Mouse (Mus musculus) brain, embryonic 14.5 days (tissue): Measurements from ENCODE around the gene Ifna12. TPM values are rescaled to one million over a fixed set of nuclear protein-coding genes. Genes with fewer than 3 reads are reported as not detected.
"Not testable (repeated sequence)": the region's sequence is repeated elsewhere in the genome, so short reads cannot be mapped to it uniquely, and the experiment has no call there.

ENCODE experiments used
- DNase-seq: peaks from one replicate; pipeline ENCODE4 v3.0.0-alpha.2; 2011; ENCODE audit warnings: low read depth
- CTCF ChIP-seq: fragments of 200-500 bp; IDR thresholded peaks from 2 replicates; pipeline ENCODE4 v1.5.1; 2012; ENCODE audit warnings: inconsistent platforms, mild to moderate bottlenecking, moderate library complexity, borderline replicate concordance; ENCODE audit not compliant: insufficient read depth, insufficient read length; ENCODE audit errors: extremely low read depth
- POLR2A ChIP-seq: fragments of 200-500 bp; IDR thresholded peaks from 2 replicates; pipeline ENCODE4 v1.6.1; 2012; ENCODE audit warnings: mild to moderate bottlenecking, inconsistent platforms, borderline replicate concordance; ENCODE audit not compliant: poor library complexity, insufficient read depth, insufficient read length, severe bottlenecking; ENCODE audit errors: extremely low read depth
- polyA plus RNA-seq: library from polyadenylated mRNA; depleted of rRNA; stranded (reverse); fragments of >200 nt; gene quantifications from 2 replicates; pipeline ENCODE4 v1.2.3, GENCODE M21; 2012; rRNA removed

Gene Ifna12
- not detected in 2 replicates for polyA plus RNA-seq

GRCm38 (mm10) chr4:88603276-88603675, at the start of gene Ifna12:
TSS of gene Ifna12 (minus strand) at chr4:88603376.
- no peak for TF ChIP-seq POLR2A
- no peak for TF ChIP-seq CTCF
- no peak for DNase-seq

- no peak for TF ChIP-seq CTCF
- no peak for TF ChIP-seq POLR2A
- no peak for DNase-seq
These were observed 41.2 kb upstream of the Ifna12 start, which contains the start of gene Ifna13 for GRCm38 (mm10) chr4:88644359-88644758. TSS of gene Ifna13 (minus strand) at chr4:88644459.

- TF ChIP-seq CTCF: no peak
- TF ChIP-seq POLR2A: no peak
These were observed 39.4 kb upstream of the Ifna12 start for GRCm38 (mm10) chr4:88642526-88642925.

GRCm38 (mm10) chr4:88641077-88641831, 38.1 kb upstream of the Ifna12 start:
- no peak for TF ChIP-seq POLR2A
- TF ChIP-seq CTCF: peak; percentile 84
- DNase-seq: peak; percentile 96

More at GRCm38 (mm10) chr4:88642526-88642925, 39.4 kb upstream of the Ifna12 start:
- peak; percentile 56 for DNase-seq

- DNase-seq: no peak
- no peak for TF ChIP-seq POLR2A
- TF ChIP-seq CTCF: no peak
These were observed 37.5 kb upstream of the Ifna12 start for GRCm38 (mm10) chr4:88640704-88641076.

GRCm38 (mm10) chr4:88634311-88634710, 31.1 kb upstream of the Ifna12 start, which contains the start of gene C87499:
TSS of gene C87499 (minus strand) at chr4:88634411.
- no peak for TF ChIP-seq POLR2A
- TF ChIP-seq CTCF: no peak
- DNase-seq: no peak

GRCm38 (mm10) chr4:88592285-88592684, 10.9 kb downstream of the Ifna12 start, which contains the start of gene Ifna9:
TSS of gene Ifna9 (minus strand) at chr4:88592385.
- DNase-seq: no peak
- no peak for TF ChIP-seq CTCF
- TF ChIP-seq POLR2A: no peak

- no peak for DNase-seq
- TF ChIP-seq POLR2A: no peak
- no peak for TF ChIP-seq CTCF
These were observed 31.5 kb downstream of the Ifna12 start, which contains the start of gene Ifna14 for GRCm38 (mm10) chr4:88571698-88572097. TSS of gene Ifna14 (minus strand) at chr4:88571798.

GRCm38 (mm10) chr4:88561791-88562190, 41.4 kb downstream of the Ifna12 start:
- TF ChIP-seq POLR2A: no peak
- no peak for TF ChIP-seq CTCF
- DNase-seq: no peak

GRCm38 (mm10) chr4:88558145-88558544, 45.0 kb downstream of the Ifna12 start, which contains the start of gene Ifna15:
TSS of gene Ifna15 (minus strand) at chr4:88558245.
- not testable (repeated sequence) for DNase-seq

Other genes starting within 250 kb of the Ifna12 start
- 0.98 and 1.7 TPM in 2 replicates for gene Hacd4, start 164.4 kb downstream of the Ifna12 start, polyA plus RNA-seq
- not detected in 2 replicates for gene Ifnb1, start 80.6 kb downstream of the Ifna12 start, polyA plus RNA-seq
- gene Ifna15, start 45.1 kb downstream of the Ifna12 start, polyA plus RNA-seq: not detected in 2 replicates
- gene Ifna14, start 31.6 kb downstream of the Ifna12 start, polyA plus RNA-seq: not detected in 2 replicates
- not detected in 2 replicates for gene Ifna9, start 11.0 kb downstream of the Ifna12 start, polyA plus RNA-seq
- gene C87499, start 31.0 kb upstream of the Ifna12 start, polyA plus RNA-seq: not detected in 2 replicates
- gene Ifna13, start 41.1 kb upstream of the Ifna12 start, polyA plus RNA-seq: not detected in 2 replicates
- gene Ifna16, start 73.5 kb upstream of the Ifna12 start, polyA plus RNA-seq: not detected in 2 replicates
- gene Ifna2, start 80.5 kb upstream of the Ifna12 start, polyA plus RNA-seq: not detected in 2 replicates
- not detected in 2 replicates for gene Ifnab, start 88.0 kb upstream of the Ifna12 start, polyA plus RNA-seq
- 1.2 and 2.4 TPM in 2 replicates for gene Gm26566, start 118.4 kb upstream of the Ifna12 start, polyA plus RNA-seq
- gene Klhl9, start 119.1 kb upstream of the Ifna12 start, polyA plus RNA-seq: 45.5 and 69.0 TPM in 2 replicates
- not detected in 2 replicates for gene Gm13271, start 151.5 kb upstream of the Ifna12 start, polyA plus RNA-seq
- gene Gm13283, start 156.7 kb upstream of the Ifna12 start, polyA plus RNA-seq: not detected in 2 replicates
- not detected in 2 replicates for gene Gm13290, start 170.5 kb upstream of the Ifna12 start, polyA plus RNA-seq
- not detected in 2 replicates for gene Gm13289, start 173.5 kb upstream of the Ifna12 start, polyA plus RNA-seq
- 0.11 TPM in 1 of 2 replicates, not detected in the other for gene Gm13272, start 176.5 kb upstream of the Ifna12 start, polyA plus RNA-seq
- gene Ifnz, start 178.8 kb upstream of the Ifna12 start, polyA plus RNA-seq: not detected in 2 replicates
- not detected in 2 replicates for gene Gm13276, start 182.3 kb upstream of the Ifna12 start, polyA plus RNA-seq
- gene Gm13277, start 185.3 kb upstream of the Ifna12 start, polyA plus RNA-seq: not detected in 2 replicates
- not detected in 2 replicates for gene Gm13278, start 188.2 kb upstream of the Ifna12 start, polyA plus RNA-seq
- not detected in 2 replicates for gene Gm13275, start 191.1 kb upstream of the Ifna12 start, polyA plus RNA-seq
- gene Gm13279, start 194.0 kb upstream of the Ifna12 start, polyA plus RNA-seq: not detected in 2 replicates
- gene Gm13285, start 196.3 kb upstream of the Ifna12 start, polyA plus RNA-seq: not detected in 2 replicates
- not detected in 2 replicates for gene Gm13287, start 199.9 kb upstream of the Ifna12 start, polyA plus RNA-seq
- not detected in 2 replicates for gene Gm13288, start 202.2 kb upstream of the Ifna12 start, polyA plus RNA-seq
- gene Ifna7, start 212.9 kb upstream of the Ifna12 start, polyA plus RNA-seq: 0.15 TPM in 1 of 2 replicates, not detected in the other
- not detected in 2 replicates for gene Ifna11, start 216.6 kb upstream of the Ifna12 start, polyA plus RNA-seq
- not detected in 2 replicates for gene Ifna6, start 224.0 kb upstream of the Ifna12 start, polyA plus RNA-seq
- not detected in 2 replicates for gene Ifna5, start 232.1 kb upstream of the Ifna12 start, polyA plus RNA-seq
- not detected in 2 replicates for gene Ifna4, start 238.5 kb upstream of the Ifna12 start, polyA plus RNA-seq
- gene Ifna1, start 246.7 kb upstream of the Ifna12 start, polyA plus RNA-seq: not detected in 2 replicates